Mouse (Mus musculus) kidney, adult 9 months (tissue): ENCODE results near the gene Wapl.

Source experiments
- DNase-seq: peaks from one replicate; pipeline ENCODE4 v3.0.0; 2022

Gene Wapl

DNA sequence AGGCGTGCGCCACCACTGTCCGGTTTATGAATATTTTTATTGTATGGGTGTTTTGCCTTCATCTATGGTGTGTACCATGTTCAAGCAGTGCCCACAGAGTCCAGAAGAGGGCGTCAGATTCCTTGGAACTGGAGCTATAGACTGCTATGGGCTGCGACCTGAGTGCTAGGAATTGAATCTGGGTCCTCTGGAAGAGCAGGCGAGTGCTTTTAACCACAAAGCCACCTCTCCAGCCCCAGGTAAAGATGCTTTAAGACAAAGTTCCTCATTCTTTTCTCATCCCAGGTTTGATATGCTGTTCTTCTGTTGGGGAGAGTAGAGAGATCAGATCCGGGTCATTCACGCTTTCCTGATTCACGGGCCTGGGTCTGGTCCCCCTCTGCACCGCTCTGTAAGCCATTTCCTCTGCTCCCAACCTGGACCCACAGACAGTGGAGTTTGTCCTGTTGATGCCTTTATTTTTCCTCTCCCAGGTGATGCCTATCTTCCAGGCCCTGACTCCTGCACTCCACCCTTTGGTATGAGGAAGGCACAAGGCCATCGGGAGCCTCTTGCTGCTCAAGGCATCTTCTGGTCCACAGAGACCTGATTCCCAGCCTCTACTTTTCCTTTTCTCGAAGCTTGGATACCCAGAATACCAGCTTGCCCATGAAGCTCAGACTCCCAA is 103.1 kb downstream of the Wapl start:
- DNase-seq: no peak

DNA sequence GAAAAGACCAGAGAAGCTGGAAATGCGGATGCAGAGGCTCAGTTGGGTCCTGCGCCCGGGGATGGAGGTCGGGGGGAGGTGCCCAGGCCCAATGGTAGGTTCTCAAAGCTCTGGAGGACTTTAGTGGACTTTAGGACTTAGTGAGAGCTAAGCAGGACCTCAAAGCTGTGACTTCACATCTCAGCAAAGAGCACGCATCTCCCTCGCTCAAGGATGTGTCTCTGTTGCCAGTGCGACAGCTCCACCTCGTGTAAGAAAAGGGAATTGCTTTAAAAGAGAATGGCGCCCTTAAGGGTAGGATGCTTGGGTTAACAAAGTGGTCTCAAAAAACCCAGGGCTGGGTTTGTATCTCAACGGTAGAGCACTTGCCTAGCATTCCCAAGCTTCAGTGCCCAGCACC is 104.1 kb downstream of the Wapl start:
- peak; percentile 61 for DNase-seq

DNA sequence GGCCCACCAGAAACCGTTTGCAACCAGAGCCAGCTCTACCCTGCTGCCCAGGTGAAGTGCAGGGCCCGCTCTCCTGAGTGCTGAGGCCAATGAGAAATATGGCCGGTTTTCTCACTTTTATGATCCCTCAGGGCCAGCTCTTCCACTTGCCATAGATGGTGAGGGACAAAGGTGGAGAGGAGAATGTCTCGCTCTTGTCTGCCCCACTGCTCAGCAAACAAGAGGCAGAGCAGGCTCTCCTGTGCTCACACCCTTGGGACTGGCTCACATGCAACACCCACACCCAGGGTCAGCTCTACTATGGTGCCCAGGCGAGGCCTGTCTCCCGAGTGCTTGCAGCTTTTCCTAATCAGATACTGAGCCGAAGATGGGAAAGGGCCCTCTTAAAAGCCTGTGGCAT is 105.0 kb downstream of the Wapl start:
- DNase-seq: no peak

DNA sequence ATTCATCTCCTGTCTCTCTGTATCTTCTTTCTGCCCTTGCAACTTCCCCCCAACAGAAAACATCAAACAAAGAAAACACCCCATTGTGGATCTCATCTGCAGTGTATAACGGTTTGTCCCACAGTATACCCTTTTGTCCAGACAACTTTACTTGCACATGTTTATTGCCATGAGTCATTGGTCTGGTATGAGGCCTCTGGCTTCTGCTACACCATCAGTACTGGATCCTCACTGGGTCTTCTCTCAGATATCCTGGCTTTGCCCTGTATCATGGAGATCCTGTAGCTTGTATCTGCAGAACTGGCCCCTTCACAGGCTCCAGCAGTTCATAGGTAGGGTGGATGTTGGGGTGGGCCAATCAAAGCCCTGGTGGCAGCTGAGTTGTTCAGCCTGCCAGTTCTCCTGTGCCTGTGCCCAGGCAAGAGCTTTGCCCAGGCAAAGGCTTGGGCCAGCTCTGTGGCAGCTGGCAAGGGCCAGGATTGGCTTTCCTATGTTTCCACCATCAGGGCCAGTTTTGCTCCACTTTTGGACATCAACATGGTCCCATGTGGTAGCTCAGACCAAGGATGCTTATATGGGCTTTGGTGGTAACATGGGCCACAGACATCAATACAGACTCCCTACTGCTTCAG is 119.8 kb downstream of the Wapl start:
- DNase-seq: no peak
